Mouse (Mus musculus) lung, embryonic 14.5 days (tissue): Measurements from ENCODE around the gene Mrps25. TPM values are rescaled to one million over a fixed set of nuclear protein-coding genes. Genes with fewer than 3 reads are reported as not detected.

Source experiments
- ATAC-seq: fragments of 200-750 bp; cut with Nextera tagmentation; 2 replicates; pipeline ENCODE4 v1.8.0; 2017; ENCODE audit warnings: mild to moderate bottlenecking, moderate TSS enrichment, moderate library complexity; ENCODE audit not compliant: insufficient read depth
- DNase-seq: peaks from one replicate; pipeline ENCODE4 v3.0.0-alpha.2; 2015
- H3K27ac ChIP-seq: fragments of 300-500 bp; sonication (generic); 2 replicates; pipeline ENCODE4 v1.5.1; 2014; ENCODE audit warnings: low read depth, mild to moderate bottlenecking, moderate library complexity
- H3K27me3 ChIP-seq: fragments of 300-500 bp; sonication (generic); 2 replicates; pipeline ENCODE4 v1.6.1; 2014; ENCODE audit warnings: low read length, control low read depth; ENCODE audit not compliant: insufficient read depth
- H3K36me3 ChIP-seq: fragments of 300-500 bp; sonication (generic); 2 replicates; pipeline ENCODE4 v1.6.1; 2014; ENCODE audit warnings: control low read depth; ENCODE audit not compliant: insufficient read depth
- H3K4me1 ChIP-seq: fragments of 300-500 bp; sonication (generic); 2 replicates; pipeline ENCODE4 v1.6.1; 2014; ENCODE audit warnings: antibody characterized with exemption, control low read depth; ENCODE audit not compliant: insufficient read depth
- H3K4me2 ChIP-seq: fragments of 300-500 bp; sonication (generic); 2 replicates; pipeline ENCODE4 v1.6.1; 2014; ENCODE audit warnings: mild to moderate bottlenecking
- H3K4me3 ChIP-seq: fragments of 300-500 bp; sonication (generic); 2 replicates; pipeline ENCODE4 v1.5.1; 2014; ENCODE audit warnings: low read depth, low read length
- H3K9ac ChIP-seq: fragments of 300-500 bp; sonication (generic); 2 replicates; pipeline ENCODE4 v1.6.1; 2014
- H3K9me3 ChIP-seq: fragments of 300-500 bp; sonication (generic); 2 replicates; pipeline ENCODE4 v1.6.1; 2016; ENCODE audit warnings: low read depth, low read length, control low read depth
- CTCF ChIP-seq: IDR thresholded peaks from 2 replicates; pipeline ENCODE4 v1.5.1; 2016; ENCODE audit warnings: antibody characterized with exemption, low read depth
- WGBS: fragments of 180-500 bp; shearing (Covaris S2); extraction: QIAGEN DNeasy Blood & Tissue Kit; methylation state at CpG from one replicate; pipeline ENCODE4 v1.1.7; 2014; 5-methylcytosine and 5-hydroxymethylcytosine counted together
- polyA plus RNA-seq: library from polyadenylated mRNA; unstranded; fragments of >200 nt; fragmentation: Nextera tagmentation; extraction: Ambion mirVana; gene quantifications from 2 replicates; pipeline ENCODE4 v1.2.1, GENCODE M21; 2014

Mrps25 gene
- 71.6 and 73.1 TPM in 2 replicates for polyA plus RNA-seq

GRCm38 (mm10) chr6:92183621-92184131 is at the start of gene Mrps25:
Gene Mrps25, minus strand, starts transcription at chr6:92184033.
- no peaks in the 10 kb centered on the region for H3K27me3 ChIP-seq
- DNase-seq: peak; percentile 88
- TF ChIP-seq CTCF: no peak
- peak within 1 kb of the TSS; percentile 75 for H3K4me3 ChIP-seq
- under 1% methylated on average over 42 of the region's 42 CpGs for WGBS
- peaks cover 30% of the 10 kb centered on the region for H3K36me3 ChIP-seq
- H3K9me3 ChIP-seq: no peaks in the 10 kb centered on the region
- peak within 1 kb of the TSS; percentile 80 for H3K9ac ChIP-seq
- H3K27ac ChIP-seq: no peak within 1 kb of the TSS
- peaks cover 5% of the 10 kb centered on the region; the same call in 1 of the 2 replicates for H3K4me1 ChIP-seq
- ATAC-seq: peak; percentile 94
- peak within 1 kb of the TSS; percentile 81 for H3K4me2 ChIP-seq

- Histone ChIP-seq H3K4me2 (no peak overlapping the region), H3K36me3 (no peaks in the 10 kb centered on the region), H3K9me3 (no peaks in the 10 kb centered on the region), H3K4me1 (no peaks in the 10 kb centered on the region), H3K4me3 (no peak overlapping the region), H3K27ac (no peak overlapping the region), H3K9ac (no peak overlapping the region), H3K27me3 (no peaks in the 10 kb centered on the region)
- TF ChIP-seq CTCF: no peak
- WGBS: 44% methylated on average over 4 of the region's 4 CpGs
- ATAC-seq (no peak), DNase-seq (no peak)
Observed at GRCm38 (mm10) chr6:92231762-92232161, 47.9 kb upstream of the Mrps25 start.

GRCm38 (mm10) chr6:92231356-92231755 is 47.5 kb upstream of the Mrps25 start:
- Histone ChIP-seq H3K4me3 (no peak overlapping the region), H3K4me1 (no peaks in the 10 kb centered on the region), H3K4me2 (no peak overlapping the region), H3K36me3 (no peaks in the 10 kb centered on the region), H3K9me3 (no peaks in the 10 kb centered on the region), H3K9ac (no peak overlapping the region), H3K27me3 (no peaks in the 10 kb centered on the region), H3K27ac (no peak overlapping the region)
- DNase-seq (no peak), ATAC-seq (no peak)
- 52% methylated on average over 1 of the region's 1 CpGs for WGBS
- no peak for TF ChIP-seq CTCF

GRCm38 (mm10) chr6:92229586-92229985 is 45.8 kb upstream of the Mrps25 start:
- Histone ChIP-seq H3K4me3 (no peak overlapping the region), H3K9ac (no peak overlapping the region), H3K9me3 (no peaks in the 10 kb centered on the region), H3K4me2 (no peak overlapping the region), H3K4me1 (no peaks in the 10 kb centered on the region), H3K36me3 (no peaks in the 10 kb centered on the region), H3K27ac (no peak overlapping the region), H3K27me3 (no peaks in the 10 kb centered on the region)
- no peak for ATAC-seq
- TF ChIP-seq CTCF: no peak
- DNase-seq: no peak
- 84% methylated on average over 2 of the region's 2 CpGs for WGBS

GRCm38 (mm10) chr6:92229103-92229502 is 45.3 kb upstream of the Mrps25 start:
- H3K27ac ChIP-seq: no peak overlapping the region
- TF ChIP-seq CTCF: no peak
- no peaks in the 10 kb centered on the region for H3K4me1 ChIP-seq
- no peaks in the 10 kb centered on the region for H3K36me3 ChIP-seq
- no peaks in the 10 kb centered on the region for H3K27me3 ChIP-seq
- no peak overlapping the region for H3K4me3 ChIP-seq
- no peak for ATAC-seq
- no peak overlapping the region for H3K9ac ChIP-seq
- H3K4me2 ChIP-seq: no peak overlapping the region
- no peak for DNase-seq
- H3K9me3 ChIP-seq: no peaks in the 10 kb centered on the region

- Histone ChIP-seq H3K9me3 (no peaks in the 10 kb centered on the region), H3K4me1 (no peaks in the 10 kb centered on the region), H3K4me2 (no peak overlapping the region), H3K36me3 (no peaks in the 10 kb centered on the region), H3K27me3 (no peaks in the 10 kb centered on the region), H3K9ac (no peak overlapping the region), H3K4me3 (no peak overlapping the region), H3K27ac (no peak overlapping the region)
- DNase-seq (no peak), ATAC-seq (no peak)
- WGBS: 71% methylated on average over 1 of the region's 1 CpGs
- TF ChIP-seq CTCF: no peak
Observed at GRCm38 (mm10) chr6:92224981-92225380, 41.1 kb upstream of the Mrps25 start.

GRCm38 (mm10) chr6:92222021-92222420 is 38.2 kb upstream of the Mrps25 start:
- WGBS: 81% methylated on average over 3 of the region's 3 CpGs
- H3K27ac ChIP-seq: no peak overlapping the region
- no peaks in the 10 kb centered on the region for H3K4me1 ChIP-seq
- no peaks in the 10 kb centered on the region for H3K36me3 ChIP-seq
- no peaks in the 10 kb centered on the region for H3K27me3 ChIP-seq
- no peak overlapping the region for H3K9ac ChIP-seq
- DNase-seq (no peak), ATAC-seq (no peak)
- H3K9me3 ChIP-seq: no peaks in the 10 kb centered on the region
- H3K4me3 ChIP-seq: no peak overlapping the region
- H3K4me2 ChIP-seq: no peak overlapping the region
- TF ChIP-seq CTCF: no peak

GRCm38 (mm10) chr6:92221604-92222003 is 37.8 kb upstream of the Mrps25 start:
- no peak for ATAC-seq

More at GRCm38 (mm10) chr6:92221604-92222003, 37.8 kb upstream of the Mrps25 start:
- no peak for TF ChIP-seq CTCF
- no peak overlapping the region for H3K4me3 ChIP-seq
- H3K9ac ChIP-seq: no peak overlapping the region
- DNase-seq: no peak
- H3K4me2 ChIP-seq: no peak overlapping the region
- H3K27me3 ChIP-seq: no peaks in the 10 kb centered on the region
- H3K36me3 ChIP-seq: no peaks in the 10 kb centered on the region
- 72% methylated on average over 6 of the region's 6 CpGs for WGBS
- H3K9me3 ChIP-seq: no peaks in the 10 kb centered on the region
- no peak overlapping the region for H3K27ac ChIP-seq
- no peaks in the 10 kb centered on the region for H3K4me1 ChIP-seq
